Comparison of ENCODE assay signal across 8 mouse cellular contexts in the genomic region with DNA sequence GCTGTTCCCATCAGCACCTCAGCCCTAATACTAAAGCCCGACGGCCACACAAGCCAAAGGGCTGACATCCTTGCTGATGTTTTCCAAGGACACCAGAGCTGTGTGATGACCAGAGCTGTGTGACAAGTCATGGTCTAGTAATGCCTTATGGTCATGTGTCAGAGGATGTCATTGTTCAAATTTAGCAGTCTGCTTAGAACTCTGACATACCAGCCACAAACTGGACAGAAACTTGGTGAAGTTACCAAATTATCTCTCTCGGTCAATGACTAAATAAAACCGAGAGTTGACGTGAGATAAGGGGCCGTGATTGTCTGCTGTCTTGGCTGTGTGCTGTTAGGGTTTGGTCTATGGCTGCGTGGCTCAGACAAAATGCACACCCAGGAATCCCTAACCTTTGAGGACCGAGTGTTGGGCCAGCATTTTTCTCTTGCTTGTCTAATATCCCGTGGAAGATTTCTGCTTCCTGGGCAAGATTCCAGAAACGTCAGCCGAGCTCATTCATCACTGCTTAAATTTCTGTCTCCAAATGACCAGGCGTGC.
DNase-seq lines count a peak whose midpoint lies in the region; ATAC-seq and TF ChIP-seq lines count a peak whose summit lies in the region.

No protein-coding gene starts in this region.

- WGBS in midbrain, embryonic 12.5 days: 91% methylated on average over 12 of the region's 12 CpGs
- WGBS in midbrain, embryonic 16.5 days: 85% methylated on average over 12 of the region's 12 CpGs
- WGBS in hindbrain, postnatal 0 days: 55% methylated on average over 12 of the region's 12 CpGs
- 80% methylated on average over 12 of the region's 12 CpGs for WGBS in forebrain, embryonic 15.5 days

- peak; percentile 14; the same call in 1 of the 2 replicates for ATAC-seq in midbrain, embryonic 12.5 days (ENCODE audit: low FRiP score, low read depth)
- no peak for ATAC-seq in midbrain, embryonic 16.5 days
- ATAC-seq in hindbrain, postnatal 0 days: 0 out of 2 replicates have a peak, but pooled peaks have one; percentile 33
- ATAC-seq in forebrain, embryonic 15.5 days (replicated peaks): no peak

- no peak overlapping the region for H3K4me2 ChIP-seq in midbrain, embryonic 12.5 days (replicated peaks)
- H3K4me2 ChIP-seq in midbrain, embryonic 16.5 days (ENCODE audit: low read length): no peak overlapping the region
- H3K4me2 ChIP-seq in hindbrain, postnatal 0 days (ENCODE audit: low read depth, low read length): no peak overlapping the region
- H3K4me2 ChIP-seq in myocyte (ENCODE audit: low read depth): peak overlapping the region; percentile 76
- no peak overlapping the region for H3K4me2 ChIP-seq in forebrain, embryonic 15.5 days (replicated peaks)

- H3K4me1 ChIP-seq in midbrain, embryonic 12.5 days: peaks cover 18% of the 10 kb centered on the region
- peaks cover 9% of the 10 kb centered on the region for H3K4me1 ChIP-seq in midbrain, embryonic 16.5 days (ENCODE audit: control insufficient read depth, insufficient read depth, low read length)
- H3K4me1 ChIP-seq in hindbrain, postnatal 0 days (ENCODE audit: insufficient read depth, low read length): peaks cover 9% of the 10 kb centered on the region; the same call in 1 of the 2 replicates
- peaks cover 10% of the 10 kb centered on the region for H3K4me1 ChIP-seq in forebrain, embryonic 15.5 days

- DNase-seq in gastrocnemius, postnatal 10 days: peak; percentile 30
- DNase-seq in hindbrain, postnatal 0 days (ENCODE audit: low spot score): peak; percentile 64
- no peak for DNase-seq in left cerebral cortex, adult 11 months (ENCODE audit: low spot score)
- DNase-seq in layer of hippocampus, adult 18-20 months (ENCODE audit: low spot score in 2 of 2): no peak

- H3K9ac ChIP-seq in midbrain, embryonic 12.5 days (replicated peaks): no peak overlapping the region
- no peak overlapping the region for H3K9ac ChIP-seq in midbrain, embryonic 16.5 days (ENCODE audit: low read depth, low read length)
- no peak overlapping the region for H3K9ac ChIP-seq in hindbrain, postnatal 0 days (replicated peaks; ENCODE audit: low read length)
- H3K9ac ChIP-seq in forebrain, embryonic 15.5 days (replicated peaks): no peak overlapping the region

- H3K4me3 ChIP-seq in midbrain, embryonic 12.5 days: no peak overlapping the region
- H3K4me3 ChIP-seq in midbrain, embryonic 16.5 days (ENCODE audit: low read depth, low read length): no peak overlapping the region
- H3K4me3 ChIP-seq in hindbrain, postnatal 0 days (ENCODE audit: low read length): no peak overlapping the region
- no peak overlapping the region for H3K4me3 ChIP-seq in myocyte
- no peak overlapping the region for H3K4me3 ChIP-seq in forebrain, embryonic 15.5 days

- H3ac ChIP-seq in myocyte (ENCODE audit: control insufficient read depth, insufficient read length): no peak overlapping the region

- TF ChIP-seq CTCF in hindbrain, postnatal 0 days (IDR thresholded peaks at IDR 0.05; ENCODE audit: low read depth): no peak

- peak; percentile 20 for TF ChIP-seq POLR2A in myocyte (IDR thresholded peaks at IDR 0.05; ENCODE audit: insufficient read length, low read depth)

- H3K36me3 ChIP-seq in midbrain, embryonic 12.5 days: no peaks in the 10 kb centered on the region
- H3K36me3 ChIP-seq in midbrain, embryonic 16.5 days (ENCODE audit: control insufficient read depth, insufficient read depth, low read length): no peaks in the 10 kb centered on the region
- no peaks in the 10 kb centered on the region for H3K36me3 ChIP-seq in hindbrain, postnatal 0 days (ENCODE audit: insufficient read depth, low read length)
- H3K36me3 ChIP-seq in myocyte (ENCODE audit: control insufficient read depth, insufficient read depth): no peaks in the 10 kb centered on the region
- no peaks in the 10 kb centered on the region for H3K36me3 ChIP-seq in forebrain, embryonic 15.5 days

- H3K27me3 ChIP-seq in midbrain, embryonic 12.5 days: no peaks in the 10 kb centered on the region
- H3K27me3 ChIP-seq in midbrain, embryonic 16.5 days (ENCODE audit: control insufficient read depth, insufficient read depth, low read depth, low read length): no peaks in the 10 kb centered on the region
- H3K27me3 ChIP-seq in hindbrain, postnatal 0 days (ENCODE audit: insufficient read depth, low read length): no peaks in the 10 kb centered on the region
- H3K27me3 ChIP-seq in myocyte (ENCODE audit: control insufficient read depth, insufficient read depth, insufficient read length): no peaks in the 10 kb centered on the region
- no peaks in the 10 kb centered on the region for H3K27me3 ChIP-seq in forebrain, embryonic 15.5 days

- peaks cover 69% of the 10 kb centered on the region for H3K79me2 ChIP-seq in myocyte (ENCODE audit: control insufficient read depth, insufficient read depth)

- 0 out of 2 replicates have a peak overlapping the region, but pooled peaks have one; percentile 84 for H3K27ac ChIP-seq in midbrain, embryonic 12.5 days (replicated peaks)
- H3K27ac ChIP-seq in midbrain, embryonic 16.5 days (ENCODE audit: low read length): no peak overlapping the region
- no peak overlapping the region; the same call in 1 of the 2 replicates for H3K27ac ChIP-seq in hindbrain, postnatal 0 days
- no peak overlapping the region for H3K27ac ChIP-seq in forebrain, embryonic 15.5 days (replicated peaks)

- no peaks in the 10 kb centered on the region for H3K9me3 ChIP-seq in midbrain, embryonic 12.5 days
- H3K9me3 ChIP-seq in midbrain, embryonic 16.5 days (replicated peaks; ENCODE audit: control insufficient read depth, low read length, poor library complexity, severe bottlenecking): no peaks in the 10 kb centered on the region; the same call in 1 of the 2 replicates
- 0 out of 2 replicates have a peak, but pooled peaks cover 2% of the 10 kb centered on the region for H3K9me3 ChIP-seq in hindbrain, postnatal 0 days (ENCODE audit: low read length)
- H3K9me3 ChIP-seq in forebrain, embryonic 15.5 days: 0 out of 2 replicates have a peak, but pooled peaks cover 5% of the 10 kb centered on the region

TF ChIP-seq in myocyte, 11 proteins besides CTCF, POLR2A, EP300 and RAD21:
- TF ChIP-seq MYOG (IDR thresholded peaks at IDR 0.05; ENCODE audit: control insufficient read depth in 1 of 3, insufficient read depth in 1 of 3, insufficient read length in 2 of 3, low read depth in 2 of 3): no peak
- peak; percentile 42 for TF ChIP-seq USF1 (IDR thresholded peaks at IDR 0.05; ENCODE audit: low read depth)
- TF ChIP-seq MYOD1 (IDR thresholded peaks at IDR 0.05; ENCODE audit: control insufficient read depth in 1 of 3, insufficient read length in 2 of 3, low read depth in 2 of 3): peak in 1 of 3 experiments; percentile 6

Comparison
In these comparisons a context has a peak if more than half of its experiments do, and no peak if none do; other contexts are left out.
1. ATAC-seq: peak in midbrain, embryonic 12.5 days (single experiment) and hindbrain, postnatal 0 days (single experiment); none in midbrain, embryonic 16.5 days (single experiment) and forebrain, embryonic 15.5 days (single experiment).
2. DNase-seq: peak in gastrocnemius, postnatal 10 days (single experiment) and hindbrain, postnatal 0 days (single experiment); none in left cerebral cortex, adult 11 months (single experiment) and layer of hippocampus, adult 18-20 months (0 of 2).